Mouse (Mus musculus) heart, embryonic 13.5 days (tissue): Measurements from ENCODE around the gene Gm49450. TPM values are rescaled to one million over a fixed set of nuclear protein-coding genes. Genes with fewer than 3 reads are reported as not detected.
A peak's percentile ranks its signal among the peaks of the same experiment; 100 is the strongest.

Source experiments
- ATAC-seq: fragments of 200-750 bp; cut with Nextera tagmentation; 2 replicates; pipeline ENCODE4 v1.8.0; 2017; ENCODE audit warnings: moderate TSS enrichment; ENCODE audit not compliant: insufficient number of reproducible peaks, low FRiP score, low TSS enrichment; ENCODE audit errors: extremely low read depth
- H3K27ac ChIP-seq: fragments of 300-500 bp; sonication (generic); replicated peaks from 2 replicates; pipeline ENCODE4 v1.5.1; 2015; ENCODE audit warnings: moderate library complexity, mild to moderate bottlenecking, inconsistent platforms
- H3K27me3 ChIP-seq: fragments of 300-500 bp; sonication (generic); replicated peaks from 2 replicates; pipeline ENCODE4 v1.6.1; 2015; ENCODE audit warnings: mild to moderate bottlenecking, inconsistent platforms
- H3K36me3 ChIP-seq: fragments of 300-500 bp; sonication (generic); 2 replicates; pipeline ENCODE4 v1.6.1; 2015; ENCODE audit warnings: mild to moderate bottlenecking, inconsistent platforms
- H3K4me1 ChIP-seq: fragments of 300-500 bp; sonication (generic); 2 replicates; pipeline ENCODE4 v1.6.1; 2015; ENCODE audit warnings: inconsistent platforms
- H3K4me2 ChIP-seq: fragments of 300-500 bp; sonication (generic); 2 replicates; pipeline ENCODE4 v1.6.1; 2015; ENCODE audit warnings: inconsistent platforms, mild to moderate bottlenecking, moderate library complexity
- H3K4me3 ChIP-seq: fragments of 300-500 bp; sonication (generic); 2 replicates; pipeline ENCODE4 v1.5.1; 2015; ENCODE audit warnings: moderate library complexity, mild to moderate bottlenecking, inconsistent platforms
- H3K9ac ChIP-seq: fragments of 300-500 bp; sonication (generic); 2 replicates; pipeline ENCODE4 v1.6.1; 2015; ENCODE audit warnings: inconsistent platforms, mild to moderate bottlenecking, moderate library complexity
- H3K9me3 ChIP-seq: fragments of 300-500 bp; sonication (generic); 2 replicates; pipeline ENCODE4 v1.6.1; 2016; ENCODE audit warnings: inconsistent platforms
- WGBS: fragments of 180-500 bp; shearing (Covaris S2); methylation state at CpG from one replicate; pipeline ENCODE4 v1.1.7; 2015; ENCODE audit warnings: mixed read lengths; 5-methylcytosine and 5-hydroxymethylcytosine counted together
- polyA plus RNA-seq: library from polyadenylated mRNA; unstranded; fragments of >200 nt; fragmentation: Nextera tagmentation; extraction: Ambion mirVana; gene quantifications from 2 replicates; pipeline ENCODE4 v1.2.1, GENCODE M21; 2015

The Gm49450 gene
- polyA plus RNA-seq, 1 experiment from 2014 or later = not detected

- no peaks in the 10 kb centered on the region for H3K9me3 ChIP-seq
- H3K4me3 ChIP-seq = peak overlapping the region; percentile 52
- peak overlapping the region; percentile 97 for H3K27ac ChIP-seq
- no peaks in the 10 kb centered on the region for H3K27me3 ChIP-seq
- 30% methylated on average over 17 of the region's 17 CpGs for WGBS
- H3K4me1 ChIP-seq = peaks cover 75% of the 10 kb centered on the region
- peak overlapping the region; percentile 86 for H3K9ac ChIP-seq
- no peaks in the 10 kb centered on the region for H3K36me3 ChIP-seq
- ATAC-seq = no peak
- H3K4me2 ChIP-seq = peak overlapping the region; percentile 69
Measured at GRCm38 (mm10) chr15:98992086-98992912, 38.9 kb upstream of the Gm49450 start.

GRCm38 (mm10) chr15:98991540-98992050 is 38.2 kb upstream of the Gm49450 start:
- ATAC-seq = no peak
- Histone ChIP-seq H3K4me1 (peaks cover 75% of the 10 kb centered on the region), H3K9me3 (no peaks in the 10 kb centered on the region), H3K4me2 (peak overlapping the region; percentile 69), H3K9ac (peak overlapping the region; percentile 86), H3K4me3 (no peak overlapping the region), H3K27ac (peak overlapping the region; percentile 97), H3K27me3 (no peaks in the 10 kb centered on the region), H3K36me3 (no peaks in the 10 kb centered on the region)
- WGBS = 40% methylated on average over 9 of the region's 9 CpGs

GRCm38 (mm10) chr15:98990669-98991539 is 37.6 kb upstream of the Gm49450 start:
- peaks cover 75% of the 10 kb centered on the region for H3K4me1 ChIP-seq
- ATAC-seq = no peak
- peak overlapping the region; percentile 69 for H3K4me2 ChIP-seq
- no peak overlapping the region for H3K4me3 ChIP-seq
- H3K9ac ChIP-seq = peak overlapping the region; percentile 86
- H3K27ac ChIP-seq = peak overlapping the region; percentile 97
- 31% methylated on average over 15 of the region's 15 CpGs for WGBS
- no peaks in the 10 kb centered on the region for H3K9me3 ChIP-seq
- H3K27me3 ChIP-seq = no peaks in the 10 kb centered on the region
- H3K36me3 ChIP-seq = no peaks in the 10 kb centered on the region

GRCm38 (mm10) chr15:98989701-98990430 is 36.5 kb upstream of the Gm49450 start:
- H3K27me3 ChIP-seq = no peaks in the 10 kb centered on the region
- no peak overlapping the region for H3K4me2 ChIP-seq
- 0 out of 2 replicates have a peak overlapping the region, but pooled peaks have one; percentile 9 for H3K27ac ChIP-seq
- H3K4me3 ChIP-seq = no peak overlapping the region
- no peaks in the 10 kb centered on the region for H3K36me3 ChIP-seq
- 41% methylated on average over 11 of the region's 12 CpGs for WGBS
- H3K9ac ChIP-seq = peak overlapping the region; percentile 86; the same call in 1 of the 2 replicates
- no peaks in the 10 kb centered on the region for H3K9me3 ChIP-seq
- H3K4me1 ChIP-seq = peaks cover 76% of the 10 kb centered on the region
- no peak for ATAC-seq

- Histone ChIP-seq H3K9ac (no peak overlapping the region), H3K4me3 (no peak overlapping the region), H3K9me3 (no peaks in the 10 kb centered on the region), H3K27ac (no peak overlapping the region), H3K4me1 (peaks cover 79% of the 10 kb centered on the region), H3K36me3 (no peaks in the 10 kb centered on the region), H3K27me3 (no peaks in the 10 kb centered on the region), H3K4me2 (no peak overlapping the region)
- 70% methylated on average over 3 of the region's 3 CpGs for WGBS
- ATAC-seq = no peak
Measured at GRCm38 (mm10) chr15:98988787-98989186, 35.4 kb upstream of the Gm49450 start.

GRCm38 (mm10) chr15:98987661-98988181 is 34.4 kb upstream of the Gm49450 start:
- Histone ChIP-seq H3K9me3 (no peaks in the 10 kb centered on the region), H3K4me2 (peak overlapping the region; percentile 18; the same call in 1 of the 2 replicates), H3K27me3 (no peaks in the 10 kb centered on the region), H3K4me1 (peaks cover 85% of the 10 kb centered on the region), H3K27ac (peak overlapping the region; percentile 98), H3K9ac (peak overlapping the region; percentile 47), H3K4me3 (no peak overlapping the region), H3K36me3 (no peaks in the 10 kb centered on the region)
- 54% methylated on average over 8 of the region's 8 CpGs for WGBS
- ATAC-seq = no peak

- peak overlapping the region; percentile 18 for H3K4me2 ChIP-seq
- peak overlapping the region; percentile 47 for H3K9ac ChIP-seq
- WGBS = 24% methylated on average over 7 of the region's 7 CpGs
- H3K4me3 ChIP-seq = no peak overlapping the region
- H3K27ac ChIP-seq = peak overlapping the region; percentile 98
- no peaks in the 10 kb centered on the region for H3K9me3 ChIP-seq
- peaks cover 85% of the 10 kb centered on the region for H3K4me1 ChIP-seq
- H3K27me3 ChIP-seq = no peaks in the 10 kb centered on the region
- H3K36me3 ChIP-seq = no peaks in the 10 kb centered on the region
- ATAC-seq = no peak
Measured at GRCm38 (mm10) chr15:98987077-98987630, 33.8 kb upstream of the Gm49450 start.

GRCm38 (mm10) chr15:98985982-98986715 is 32.8 kb upstream of the Gm49450 start:
- Histone ChIP-seq H3K4me1 (peaks cover 79% of the 10 kb centered on the region), H3K9ac (peak overlapping the region; percentile 90)

GRCm38 (mm10) chr15:98985240-98985981 is 32.1 kb upstream of the Gm49450 start:
- peak overlapping the region; percentile 63 for H3K4me3 ChIP-seq
- no peaks in the 10 kb centered on the region for H3K36me3 ChIP-seq
- peak overlapping the region; percentile 81 for H3K4me2 ChIP-seq
- H3K4me1 ChIP-seq = peaks cover 72% of the 10 kb centered on the region
- no peaks in the 10 kb centered on the region for H3K9me3 ChIP-seq
- 3% methylated on average over 29 of the region's 29 CpGs for WGBS
- H3K9ac ChIP-seq = peak overlapping the region; percentile 90
- H3K27ac ChIP-seq = peak overlapping the region; percentile 98
- H3K27me3 ChIP-seq = no peaks in the 10 kb centered on the region
- peak; percentile 71; the same call in 1 of the 2 replicates for ATAC-seq

More at GRCm38 (mm10) chr15:98985982-98986715, 32.8 kb upstream of the Gm49450 start:
- no peak for ATAC-seq
- H3K36me3 ChIP-seq = no peaks in the 10 kb centered on the region
- H3K27me3 ChIP-seq = no peaks in the 10 kb centered on the region
- H3K4me2 ChIP-seq = peak overlapping the region; percentile 81
- H3K27ac ChIP-seq = peak overlapping the region; percentile 98
- H3K4me3 ChIP-seq = peak overlapping the region; percentile 63
- H3K9me3 ChIP-seq = no peaks in the 10 kb centered on the region
- 27% methylated on average over 12 of the region's 12 CpGs for WGBS
